Mouse (Mus musculus): Measurements from ENCODE around the gene Commd8. TPM values are rescaled to one million over a fixed set of nuclear protein-coding genes. Genes with fewer than 3 reads are reported as not detected.

The Commd8 gene
- 88.9 and 90.0 TPM in 2 replicates for polyA plus RNA-seq (2011; ENCODE audit: insufficient read depth, insufficient read length, low read depth, missing spikeins)

- Histone ChIP-seq H3K27ac (ENCODE audit: insufficient read depth, low read length) (no peak within 1 kb of the TSS), H3K9me3 (replicated peaks; ENCODE audit: control insufficient read depth, insufficient read depth, low read length, poor library complexity, severe bottlenecking) (no peaks in the 10 kb centered on the region), H3K4me1 (ENCODE audit: control insufficient read depth, insufficient read depth, low read length) (peaks cover 3% of the 10 kb centered on the region), H3K27me3 (ENCODE audit: control insufficient read depth, insufficient read depth, low read length, poor library complexity, severe bottlenecking) (no peaks in the 10 kb centered on the region), H3K36me3 (ENCODE audit: control insufficient read depth, insufficient read depth, low read length, poor library complexity, severe bottlenecking) (peaks cover 8% of the 10 kb centered on the region), H3K9ac (ENCODE audit: low read depth, poor library complexity, severe bottlenecking) (peak within 1 kb of the TSS; percentile 88), H3K4me3 (ENCODE audit: low read depth, low read length) (peak within 1 kb of the TSS; percentile 91)
- TF ChIP-seq CTCF (IDR thresholded peaks at IDR 0.05; ENCODE audit: low read depth, low read length): no peak
- TF ChIP-seq POLR2A (IDR thresholded peaks at IDR 0.05; ENCODE audit: insufficient read depth, low read length): no peak
- no peak for TF ChIP-seq EP300 (IDR thresholded peaks at IDR 0.05; ENCODE audit: insufficient read depth, low read depth, low read length)
These were observed at the start of gene Commd8 for GRCm38 (mm10) chr5:72167594-72168284. Gene Commd8, minus strand, starts transcription at chr5:72168189.

- H3K9me3 ChIP-seq (replicated peaks; ENCODE audit: control insufficient read depth, insufficient read depth, low read length, poor library complexity, severe bottlenecking): no peaks in the 10 kb centered on the region
These were observed 43.8 kb upstream of the Commd8 start for GRCm38 (mm10) chr5:72211741-72212140.

DNA sequence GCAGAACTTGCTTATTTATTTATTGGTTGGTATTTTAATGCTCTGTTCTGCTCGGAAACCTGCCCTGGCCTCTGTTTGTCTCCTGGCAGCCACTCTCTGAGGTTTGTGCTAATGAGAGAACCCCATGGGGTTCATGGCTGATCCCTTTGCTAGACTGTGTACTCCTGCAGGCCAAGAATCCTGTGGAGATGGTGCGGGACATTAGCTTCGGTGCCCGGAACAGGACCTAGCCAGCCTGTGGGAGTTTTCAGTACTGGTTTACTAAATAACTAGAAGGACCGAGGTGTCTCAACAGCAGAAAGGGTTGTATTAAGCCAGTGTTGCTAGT lies 42.8 kb upstream of the Commd8 start:
- H3K4me1 ChIP-seq (ENCODE audit: control insufficient read depth, insufficient read depth, low read length): no peaks in the 10 kb centered on the region
- no peak overlapping the region for H3K9ac ChIP-seq (ENCODE audit: low read depth, poor library complexity, severe bottlenecking)
- H3K4me3 ChIP-seq (ENCODE audit: low read depth, low read length): no peak overlapping the region
- H3K9me3 ChIP-seq (replicated peaks; ENCODE audit: control insufficient read depth, insufficient read depth, low read length, poor library complexity, severe bottlenecking): no peaks in the 10 kb centered on the region
- H3K36me3 ChIP-seq (ENCODE audit: control insufficient read depth, insufficient read depth, low read length, poor library complexity, severe bottlenecking): no peaks in the 10 kb centered on the region; the same call in 1 of the 2 replicates
- no peak for TF ChIP-seq POLR2A (IDR thresholded peaks at IDR 0.05; ENCODE audit: insufficient read depth, low read length)
- TF ChIP-seq CTCF (IDR thresholded peaks at IDR 0.05; ENCODE audit: low read depth, low read length): no peak
- no peak for TF ChIP-seq EP300 (IDR thresholded peaks at IDR 0.05; ENCODE audit: insufficient read depth, low read depth, low read length)
- H3K27ac ChIP-seq (ENCODE audit: insufficient read depth, low read length): no peak overlapping the region
- H3K27me3 ChIP-seq (ENCODE audit: control insufficient read depth, insufficient read depth, low read length, poor library complexity, severe bottlenecking): no peaks in the 10 kb centered on the region

More at GRCm38 (mm10) chr5:72211741-72212140, 43.8 kb upstream of the Commd8 start:
- Histone ChIP-seq H3K4me3 (ENCODE audit: low read depth, low read length) (peak overlapping the region; percentile 54), H3K27me3 (ENCODE audit: control insufficient read depth, insufficient read depth, low read length, poor library complexity, severe bottlenecking) (no peaks in the 10 kb centered on the region), H3K9ac (ENCODE audit: low read depth, poor library complexity, severe bottlenecking) (0 out of 2 replicates have a peak overlapping the region, but pooled peaks have one; percentile 50), H3K27ac (ENCODE audit: insufficient read depth, low read length) (no peak overlapping the region), H3K36me3 (ENCODE audit: control insufficient read depth, insufficient read depth, low read length, poor library complexity, severe bottlenecking) (no peaks in the 10 kb centered on the region; the same call in 1 of the 2 replicates), H3K4me1 (ENCODE audit: control insufficient read depth, insufficient read depth, low read length) (no peaks in the 10 kb centered on the region)
- TF ChIP-seq POLR2A (IDR thresholded peaks at IDR 0.05; ENCODE audit: insufficient read depth, low read length) (no peak), EP300 (IDR thresholded peaks at IDR 0.05; ENCODE audit: insufficient read depth, low read depth, low read length) (no peak), CTCF (IDR thresholded peaks at IDR 0.05; ENCODE audit: low read depth, low read length) (no peak)

GRCm38 (mm10) chr5:72210123-72210811 lies 42.3 kb upstream of the Commd8 start:
- no peak for TF ChIP-seq CTCF (IDR thresholded peaks at IDR 0.05; ENCODE audit: low read depth, low read length)
- TF ChIP-seq EP300 (IDR thresholded peaks at IDR 0.05; ENCODE audit: insufficient read depth, low read depth, low read length): no peak
- no peak for TF ChIP-seq POLR2A (IDR thresholded peaks at IDR 0.05; ENCODE audit: insufficient read depth, low read length)
- Histone ChIP-seq H3K9ac (ENCODE audit: low read depth, poor library complexity, severe bottlenecking) (no peak overlapping the region), H3K4me3 (ENCODE audit: low read depth, low read length) (no peak overlapping the region)

DNA sequence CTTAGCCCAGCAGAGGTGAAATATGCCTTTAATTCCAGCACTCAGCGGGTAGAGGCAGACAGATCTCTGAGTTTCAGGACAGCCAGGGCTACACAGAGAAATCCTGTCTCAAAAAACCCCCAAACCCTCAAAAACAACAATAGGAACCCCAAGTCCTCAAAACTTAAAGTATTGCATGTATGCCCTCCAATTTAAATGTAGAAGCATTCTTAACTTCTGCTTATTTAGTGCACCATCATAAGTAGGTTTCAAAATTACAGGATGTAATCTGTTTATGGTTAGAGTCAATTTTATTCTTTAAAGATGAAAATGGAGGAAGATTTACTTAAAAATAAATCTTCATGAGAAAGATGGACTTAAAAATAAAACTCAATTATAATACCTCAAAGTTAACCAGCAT lies 40.5 kb upstream of the Commd8 start:
- TF ChIP-seq EP300 (IDR thresholded peaks at IDR 0.05; ENCODE audit: insufficient read depth, low read depth, low read length) (no peak), POLR2A (IDR thresholded peaks at IDR 0.05; ENCODE audit: insufficient read depth, low read length) (no peak), CTCF (IDR thresholded peaks at IDR 0.05; ENCODE audit: low read depth, low read length) (no peak)
- no peak overlapping the region for H3K9ac ChIP-seq (ENCODE audit: low read depth, poor library complexity, severe bottlenecking)
- no peak overlapping the region for H3K27ac ChIP-seq (ENCODE audit: insufficient read depth, low read length)
- no peaks in the 10 kb centered on the region for H3K9me3 ChIP-seq (replicated peaks; ENCODE audit: control insufficient read depth, insufficient read depth, low read length, poor library complexity, severe bottlenecking)
- H3K36me3 ChIP-seq (ENCODE audit: control insufficient read depth, insufficient read depth, low read length, poor library complexity, severe bottlenecking): no peaks in the 10 kb centered on the region
- no peak overlapping the region for H3K4me3 ChIP-seq (ENCODE audit: low read depth, low read length)
- no peaks in the 10 kb centered on the region for H3K4me1 ChIP-seq (ENCODE audit: control insufficient read depth, insufficient read depth, low read length)
- no peaks in the 10 kb centered on the region for H3K27me3 ChIP-seq (ENCODE audit: control insufficient read depth, insufficient read depth, low read length, poor library complexity, severe bottlenecking)

More at GRCm38 (mm10) chr5:72210123-72210811, 42.3 kb upstream of the Commd8 start:
- Histone ChIP-seq H3K36me3 (ENCODE audit: control insufficient read depth, insufficient read depth, low read length, poor library complexity, severe bottlenecking) (no peaks in the 10 kb centered on the region; the same call in 1 of the 2 replicates), H3K9me3 (replicated peaks; ENCODE audit: control insufficient read depth, insufficient read depth, low read length, poor library complexity, severe bottlenecking) (no peaks in the 10 kb centered on the region), H3K4me1 (ENCODE audit: control insufficient read depth, insufficient read depth, low read length) (no peaks in the 10 kb centered on the region), H3K27me3 (ENCODE audit: control insufficient read depth, insufficient read depth, low read length, poor library complexity, severe bottlenecking) (no peaks in the 10 kb centered on the region), H3K27ac (ENCODE audit: insufficient read depth, low read length) (no peak overlapping the region)

DNA sequence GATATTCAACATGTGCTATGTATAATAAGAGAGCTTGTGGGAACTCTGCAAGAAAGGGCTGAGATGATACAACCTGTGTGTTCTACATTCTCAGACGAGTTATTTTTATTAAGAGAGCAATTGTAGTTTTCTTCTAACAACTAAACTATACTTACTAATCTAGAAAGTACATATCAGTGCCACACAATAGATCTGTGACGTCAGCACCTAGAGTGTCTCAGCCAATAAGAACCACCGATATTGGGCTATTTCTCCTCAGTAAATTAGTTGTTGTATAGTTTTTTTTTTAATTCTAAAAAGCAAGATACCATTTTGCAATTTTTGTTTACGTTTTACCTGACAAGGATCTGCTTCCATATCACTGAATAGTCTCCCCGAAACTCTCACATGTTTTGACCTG lies 37.3 kb upstream of the Commd8 start:
- no peak overlapping the region for H3K4me3 ChIP-seq (ENCODE audit: low read depth, low read length)
- no peak overlapping the region for H3K9ac ChIP-seq (ENCODE audit: low read depth, poor library complexity, severe bottlenecking)
- no peaks in the 10 kb centered on the region for H3K9me3 ChIP-seq (replicated peaks; ENCODE audit: control insufficient read depth, insufficient read depth, low read length, poor library complexity, severe bottlenecking)
- H3K4me1 ChIP-seq (ENCODE audit: control insufficient read depth, insufficient read depth, low read length): no peaks in the 10 kb centered on the region
- TF ChIP-seq EP300 (IDR thresholded peaks at IDR 0.05; ENCODE audit: insufficient read depth, low read depth, low read length) (no peak), POLR2A (IDR thresholded peaks at IDR 0.05; ENCODE audit: insufficient read depth, low read length) (no peak), CTCF (IDR thresholded peaks at IDR 0.05; ENCODE audit: low read depth, low read length) (no peak)
- H3K27ac ChIP-seq (ENCODE audit: insufficient read depth, low read length): no peak overlapping the region
- H3K27me3 ChIP-seq (ENCODE audit: control insufficient read depth, insufficient read depth, low read length, poor library complexity, severe bottlenecking): no peaks in the 10 kb centered on the region
- H3K36me3 ChIP-seq (ENCODE audit: control insufficient read depth, insufficient read depth, low read length, poor library complexity, severe bottlenecking): no peaks in the 10 kb centered on the region
